Mouse (Mus musculus) E14TG2a.4 (cell line): ENCODE data around the gene Ticrr.

ENCODE experiments used
- CTCF ChIP-seq: conservative IDR thresholded peaks from 2 replicates; pipeline ENCODE4 v1.5.1; 2014; ENCODE audit warnings: low read length
- NANOG ChIP-seq: IDR thresholded peaks from 2 replicates; pipeline ENCODE4 v1.6.1; 2014; ENCODE audit warnings: borderline replicate concordance, low read length, mixed read lengths
- POU5F1 ChIP-seq: IDR thresholded peaks from 2 replicates; pipeline ENCODE4 v1.6.1; 2014; ENCODE audit warnings: low read length, borderline replicate concordance

- peak; percentile 93 for TF ChIP-seq CTCF
- TF ChIP-seq NANOG = no peak
- no peak for TF ChIP-seq POU5F1
These were observed 11.0 kb upstream of the Ticrr start for GRCm38 (mm10) chr7:79649005-79649404.
